Mouse (Mus musculus): ENCODE results near the gene Vgll2. TPM values are rescaled to one million over a fixed set of nuclear protein-coding genes. Genes with fewer than 3 reads are reported as not detected.
A peak's percentile ranks its signal among the peaks of the same experiment; 100 is the strongest.

Vgll2 gene
- 8.7 and 12.0 TPM in 2 replicates for polyA plus RNA-seq (2016; fragmentation: Nextera tagmentation; extraction: Ambion mirVana)

- H3K4me1 ChIP-seq, result peaks cover 9% of the 10 kb centered on the region
- H3K27ac ChIP-seq, result no peak within 1 kb of the TSS
- ATAC-seq (ENCODE audit: insufficient number of reproducible peaks, insufficient read depth, low FRiP score, low TSS enrichment), result peak; percentile 72
- peak within 1 kb of the TSS; percentile 45 for H3K4me3 ChIP-seq
- no peaks in the 10 kb centered on the region for H3K9me3 ChIP-seq
- peaks cover 59% of the 10 kb centered on the region for H3K27me3 ChIP-seq
- H3K9ac ChIP-seq, result peak within 1 kb of the TSS; percentile 41
- H3K4me2 ChIP-seq (replicated peaks), result peak within 1 kb of the TSS; percentile 86
- WGBS, result under 1% methylated on average over 58 of the region's 60 CpGs
- H3K36me3 ChIP-seq, result no peaks in the 10 kb centered on the region
These were observed at the start of gene Vgll2 for GRCm38 (mm10) chr10:52022413-52023212. TSS of gene Vgll2 (plus strand) at chr10:52022502.

- no peak for ATAC-seq (ENCODE audit: insufficient number of reproducible peaks, insufficient read depth, low FRiP score, low TSS enrichment)
- Histone ChIP-seq H3K4me2 (replicated peaks) (no peak overlapping the region), H3K9ac (no peak overlapping the region), H3K9me3 (no peaks in the 10 kb centered on the region), H3K27ac (no peak overlapping the region), H3K4me1 (no peaks in the 10 kb centered on the region), H3K36me3 (no peaks in the 10 kb centered on the region), H3K4me3 (no peak overlapping the region), H3K27me3 (no peaks in the 10 kb centered on the region)
- 66% methylated on average over 4 of the region's 4 CpGs for WGBS
These were observed 47.2 kb upstream of the Vgll2 start for GRCm38 (mm10) chr10:51975137-51975536.

GRCm38 (mm10) chr10:51975587-51975986 lies 46.7 kb upstream of the Vgll2 start:
- Histone ChIP-seq H3K9me3 (no peaks in the 10 kb centered on the region), H3K4me2 (replicated peaks) (no peak overlapping the region), H3K27ac (no peak overlapping the region), H3K27me3 (no peaks in the 10 kb centered on the region), H3K9ac (no peak overlapping the region), H3K4me1 (no peaks in the 10 kb centered on the region), H3K36me3 (no peaks in the 10 kb centered on the region), H3K4me3 (no peak overlapping the region)
- no peak for ATAC-seq (ENCODE audit: insufficient number of reproducible peaks, insufficient read depth, low FRiP score, low TSS enrichment)
- WGBS, result 79% methylated on average over 3 of the region's 3 CpGs

GRCm38 (mm10) chr10:51981651-51982050 lies 40.7 kb upstream of the Vgll2 start:
- no peaks in the 10 kb centered on the region for H3K9me3 ChIP-seq
- H3K27me3 ChIP-seq, result no peaks in the 10 kb centered on the region
- 73% methylated on average over 6 of the region's 6 CpGs for whole genome bisulfite sequencing
- H3K27ac ChIP-seq, result no peak overlapping the region
- H3K36me3 ChIP-seq, result no peaks in the 10 kb centered on the region
- ATAC-seq (ENCODE audit: insufficient number of reproducible peaks, insufficient read depth, low FRiP score, low TSS enrichment), result no peak
- no peaks in the 10 kb centered on the region for H3K4me1 ChIP-seq
- no peak overlapping the region for H3K4me2 ChIP-seq (replicated peaks)
- no peak overlapping the region for H3K4me3 ChIP-seq
- no peak overlapping the region for H3K9ac ChIP-seq

- Histone ChIP-seq H3K4me2 (replicated peaks) (no peak overlapping the region), H3K36me3 (no peaks in the 10 kb centered on the region), H3K4me1 (no peaks in the 10 kb centered on the region), H3K4me3 (no peak overlapping the region), H3K27ac (no peak overlapping the region), H3K9ac (no peak overlapping the region), H3K27me3 (no peaks in the 10 kb centered on the region), H3K9me3 (no peaks in the 10 kb centered on the region)
- WGBS, result 81% methylated on average over 6 of the region's 6 CpGs
- no peak for ATAC-seq (ENCODE audit: insufficient number of reproducible peaks, insufficient read depth, low FRiP score, low TSS enrichment)
These were observed 39.9 kb upstream of the Vgll2 start for GRCm38 (mm10) chr10:51982395-51982794.

GRCm38 (mm10) chr10:52018471-52018870 lies 3.8 kb upstream of the Vgll2 start:
- H3K4me2 ChIP-seq (replicated peaks), result no peak overlapping the region
- no peak overlapping the region for H3K4me3 ChIP-seq
- no peak for ATAC-seq (ENCODE audit: insufficient number of reproducible peaks, insufficient read depth, low FRiP score, low TSS enrichment)
- peaks cover 4% of the 10 kb centered on the region; the same call in 1 of the 2 replicates for H3K4me1 ChIP-seq
- WGBS, result 71% methylated on average over 1 of the region's 1 CpGs
- peaks cover 30% of the 10 kb centered on the region for H3K27me3 ChIP-seq
- no peaks in the 10 kb centered on the region for H3K36me3 ChIP-seq
- H3K9ac ChIP-seq, result no peak overlapping the region
- H3K27ac ChIP-seq, result no peak overlapping the region
- H3K9me3 ChIP-seq, result no peaks in the 10 kb centered on the region

- no peaks in the 10 kb centered on the region for H3K9me3 ChIP-seq
- no peaks in the 10 kb centered on the region for H3K36me3 ChIP-seq
- WGBS, result 1% methylated on average over 9 of the region's 9 CpGs
- no peak for ATAC-seq (ENCODE audit: insufficient number of reproducible peaks, insufficient read depth, low FRiP score, low TSS enrichment)
- H3K27ac ChIP-seq, result no peak overlapping the region
- no peak overlapping the region for H3K9ac ChIP-seq
- no peak overlapping the region for H3K4me3 ChIP-seq
- peak overlapping the region; percentile 86; the same call in 1 of the 2 replicates for H3K4me2 ChIP-seq (replicated peaks)
- H3K27me3 ChIP-seq, result peaks cover 49% of the 10 kb centered on the region
- H3K4me1 ChIP-seq, result peaks cover 4% of the 10 kb centered on the region; the same call in 1 of the 2 replicates
These were observed 1.1 kb upstream of the Vgll2 start for GRCm38 (mm10) chr10:52021231-52021630.

- 0% methylated on average over 14 of the region's 15 CpGs for WGBS
- peaks cover 54% of the 10 kb centered on the region for H3K27me3 ChIP-seq
- H3K36me3 ChIP-seq, result no peaks in the 10 kb centered on the region
- no peak overlapping the region for H3K27ac ChIP-seq
- H3K4me1 ChIP-seq, result peaks cover 4% of the 10 kb centered on the region; the same call in 1 of the 2 replicates
- no peaks in the 10 kb centered on the region for H3K9me3 ChIP-seq
- peak overlapping the region; percentile 41 for H3K9ac ChIP-seq
- H3K4me3 ChIP-seq, result peak overlapping the region; percentile 45
- H3K4me2 ChIP-seq (replicated peaks), result peak overlapping the region; percentile 86
- ATAC-seq (ENCODE audit: insufficient number of reproducible peaks, insufficient read depth, low FRiP score, low TSS enrichment), result 0 out of 2 replicates have a peak, but pooled peaks have one; percentile 13
These were observed 437 bp upstream of the Vgll2 start for GRCm38 (mm10) chr10:52021736-52022394.

GRCm38 (mm10) chr10:52023213-52024052 lies 1.1 kb downstream of the Vgll2 start:
- Histone ChIP-seq H3K9me3 (no peaks in the 10 kb centered on the region), H3K27ac (no peak overlapping the region), H3K4me2 (replicated peaks) (peak overlapping the region; percentile 86), H3K9ac (no peak overlapping the region), H3K36me3 (no peaks in the 10 kb centered on the region), H3K4me1 (peaks cover 12% of the 10 kb centered on the region), H3K4me3 (peak overlapping the region; percentile 45), H3K27me3 (peaks cover 68% of the 10 kb centered on the region)
- 2% methylated on average over 17 of the region's 17 CpGs for WGBS
- no peak for ATAC-seq (ENCODE audit: insufficient number of reproducible peaks, insufficient read depth, low FRiP score, low TSS enrichment)

- H3K9ac ChIP-seq, result no peak overlapping the region
- H3K27ac ChIP-seq, result no peak overlapping the region
- H3K4me3 ChIP-seq, result no peak overlapping the region
- H3K9me3 ChIP-seq, result no peaks in the 10 kb centered on the region
- H3K36me3 ChIP-seq, result no peaks in the 10 kb centered on the region
- 10% methylated on average over 2 of the region's 2 CpGs for WGBS
- no peak overlapping the region for H3K4me2 ChIP-seq (replicated peaks)
- H3K4me1 ChIP-seq, result peaks cover 12% of the 10 kb centered on the region
- ATAC-seq (ENCODE audit: insufficient number of reproducible peaks, insufficient read depth, low FRiP score, low TSS enrichment), result no peak
- H3K27me3 ChIP-seq, result peaks cover 72% of the 10 kb centered on the region
These were observed 1.7 kb downstream of the Vgll2 start for GRCm38 (mm10) chr10:52024053-52024410.

- Histone ChIP-seq H3K9me3 (no peaks in the 10 kb centered on the region), H3K27ac (no peak overlapping the region), H3K4me2 (replicated peaks) (no peak overlapping the region), H3K4me1 (peaks cover 12% of the 10 kb centered on the region), H3K27me3 (peaks cover 77% of the 10 kb centered on the region), H3K36me3 (no peaks in the 10 kb centered on the region), H3K4me3 (no peak overlapping the region), H3K9ac (no peak overlapping the region)
- ATAC-seq (ENCODE audit: insufficient number of reproducible peaks, insufficient read depth, low FRiP score, low TSS enrichment), result no peak
- WGBS, result 0% methylated on average over 1 of the region's 1 CpGs
These were observed 3.0 kb downstream of the Vgll2 start for GRCm38 (mm10) chr10:52025291-52025690.

Measured in embryonic facial prominence, embryonic 12.5 days (tissue).